Mouse (Mus musculus): ENCODE data around the gene Dnajc6. TPM values are rescaled to one million over a fixed set of nuclear protein-coding genes. Genes with fewer than 3 reads are reported as not detected.

Dnajc6 gene
- 0.78 and 1.1 TPM in 2 replicates for polyA plus RNA-seq (2015; fragmentation: Nextera tagmentation; extraction: Ambion mirVana)

DNA sequence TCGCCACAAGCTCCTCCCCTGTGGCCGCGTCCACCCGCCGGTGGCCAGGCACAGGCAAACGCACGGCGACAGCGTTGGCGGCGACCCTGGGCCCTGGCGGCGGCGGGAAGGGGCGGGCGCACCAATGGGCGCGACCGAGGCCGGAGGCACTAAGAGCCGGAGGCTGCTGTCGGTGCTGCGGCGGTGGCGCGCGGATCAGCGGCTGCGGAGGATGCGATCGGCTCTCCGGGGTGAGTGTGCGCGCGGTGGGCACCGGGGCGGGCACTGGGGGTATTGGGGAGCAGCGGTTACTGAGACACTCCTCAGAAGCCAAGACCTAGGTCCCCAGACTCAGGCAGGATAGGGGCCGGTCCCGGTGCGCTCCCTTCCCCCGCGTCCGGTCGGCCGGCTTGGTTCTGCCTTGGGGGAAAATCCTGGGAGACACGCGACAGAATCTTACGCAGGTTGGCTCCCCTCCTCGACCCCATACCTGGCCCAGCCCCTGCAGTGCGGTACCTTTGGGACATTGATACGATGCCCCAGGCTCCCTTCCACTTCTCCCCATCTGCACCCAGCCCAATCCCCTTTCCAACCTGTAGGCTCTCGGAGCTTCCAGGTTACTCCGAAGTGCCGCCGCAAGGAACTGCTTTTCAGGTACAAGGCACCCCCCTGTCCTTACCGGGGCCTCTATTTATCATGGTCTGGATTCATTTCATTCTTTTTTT lies at the start of gene Dnajc6:
Gene Dnajc6 (plus strand): TSS at position 115 of the 704 bp plus-strand sequence.
- Histone ChIP-seq H3K36me3 (ENCODE audit: control insufficient read depth, insufficient read depth, low read length) (no peaks in the 10 kb centered on the region), H3K27me3 (ENCODE audit: control insufficient read depth, insufficient read depth, low read depth, low read length) (peaks cover 28% of the 10 kb centered on the region), H3K9me3 (ENCODE audit: control insufficient read depth, low read length) (no peaks in the 10 kb centered on the region), H3K27ac (ENCODE audit: low read length) (no peak within 1 kb of the TSS), H3K9ac (ENCODE audit: low read length) (peak within 1 kb of the TSS; percentile 57), H3K4me1 (replicated peaks; ENCODE audit: control insufficient read depth, insufficient read depth, low read length) (peaks cover 13% of the 10 kb centered on the region; the same call in 1 of the 2 replicates), H3K4me2 (ENCODE audit: low read depth, low read length) (peak within 1 kb of the TSS; percentile 98), H3K4me3 (ENCODE audit: low read length) (peak within 1 kb of the TSS; percentile 61)
- peak; percentile 45; the same call in 1 of the 2 replicates for ATAC-seq (ENCODE audit: low read depth)
- under 1% methylated on average over 35 of the region's 57 CpGs for whole genome bisulfite sequencing

DNA sequence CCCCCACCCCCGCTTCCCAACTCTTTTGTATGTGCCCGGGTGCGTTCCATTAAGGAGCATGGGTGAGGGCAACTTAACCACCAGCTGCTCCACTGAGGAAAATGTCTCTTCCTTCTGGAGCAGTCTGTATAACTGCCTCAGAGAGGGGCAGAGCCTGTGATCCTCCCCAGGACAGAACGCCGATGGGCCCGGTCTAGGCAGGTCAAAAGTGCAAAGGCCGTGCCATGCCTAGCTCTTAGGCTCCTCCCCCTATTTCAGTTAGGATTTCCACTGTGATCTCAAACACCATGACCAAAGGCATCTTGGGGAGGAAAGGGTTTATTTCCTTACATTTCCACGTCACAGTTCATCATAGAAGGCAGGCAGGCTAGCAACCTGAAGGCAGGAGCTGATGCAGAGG lies 47.7 kb upstream of the Dnajc6 start:
- whole genome bisulfite sequencing, result 82% methylated on average over 8 of the region's 8 CpGs
- Histone ChIP-seq H3K9me3 (ENCODE audit: control insufficient read depth, low read length) (no peaks in the 10 kb centered on the region), H3K4me2 (ENCODE audit: low read depth, low read length) (no peak overlapping the region), H3K27me3 (ENCODE audit: control insufficient read depth, insufficient read depth, low read depth, low read length) (no peaks in the 10 kb centered on the region), H3K9ac (ENCODE audit: low read length) (no peak overlapping the region), H3K36me3 (ENCODE audit: control insufficient read depth, insufficient read depth, low read length) (no peaks in the 10 kb centered on the region), H3K4me3 (ENCODE audit: low read length) (no peak overlapping the region), H3K4me1 (replicated peaks; ENCODE audit: control insufficient read depth, insufficient read depth, low read length) (no peaks in the 10 kb centered on the region), H3K27ac (ENCODE audit: low read length) (no peak overlapping the region)
- ATAC-seq (ENCODE audit: low read depth), result no peak

DNA sequence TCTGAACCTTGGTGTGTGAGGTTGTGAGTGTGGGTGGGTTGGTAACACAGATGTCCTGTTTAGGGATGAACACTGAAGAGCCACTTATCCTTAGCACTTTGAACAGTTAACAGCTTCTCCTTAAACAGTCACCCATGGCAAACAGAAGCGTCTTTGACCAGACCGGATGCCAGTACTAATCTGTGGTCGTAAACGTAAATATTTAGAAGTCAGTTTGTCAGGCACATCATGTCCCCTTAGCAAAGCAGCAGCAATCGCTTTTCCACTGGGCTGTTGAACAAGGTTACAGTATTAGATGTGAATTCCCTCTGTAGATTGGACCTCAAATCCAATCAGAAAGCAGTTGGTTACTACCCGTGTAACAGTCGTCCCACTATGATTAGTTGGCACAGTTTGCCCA lies 47.1 kb upstream of the Dnajc6 start:
- H3K27me3 ChIP-seq (ENCODE audit: control insufficient read depth, insufficient read depth, low read depth, low read length), result no peaks in the 10 kb centered on the region
- no peaks in the 10 kb centered on the region for H3K36me3 ChIP-seq (ENCODE audit: control insufficient read depth, insufficient read depth, low read length)
- H3K4me2 ChIP-seq (ENCODE audit: low read depth, low read length), result no peak overlapping the region
- ATAC-seq (ENCODE audit: low read depth), result peak; percentile 61
- no peak overlapping the region for H3K4me3 ChIP-seq (ENCODE audit: low read length)
- peak overlapping the region; percentile 18; the same call in 1 of the 2 replicates for H3K27ac ChIP-seq (ENCODE audit: low read length)
- H3K9me3 ChIP-seq (ENCODE audit: control insufficient read depth, low read length), result no peaks in the 10 kb centered on the region
- no peak overlapping the region for H3K9ac ChIP-seq (ENCODE audit: low read length)
- WGBS, result 47% methylated on average over 7 of the region's 7 CpGs
- no peaks in the 10 kb centered on the region for H3K4me1 ChIP-seq (replicated peaks; ENCODE audit: control insufficient read depth, insufficient read depth, low read length)

DNA sequence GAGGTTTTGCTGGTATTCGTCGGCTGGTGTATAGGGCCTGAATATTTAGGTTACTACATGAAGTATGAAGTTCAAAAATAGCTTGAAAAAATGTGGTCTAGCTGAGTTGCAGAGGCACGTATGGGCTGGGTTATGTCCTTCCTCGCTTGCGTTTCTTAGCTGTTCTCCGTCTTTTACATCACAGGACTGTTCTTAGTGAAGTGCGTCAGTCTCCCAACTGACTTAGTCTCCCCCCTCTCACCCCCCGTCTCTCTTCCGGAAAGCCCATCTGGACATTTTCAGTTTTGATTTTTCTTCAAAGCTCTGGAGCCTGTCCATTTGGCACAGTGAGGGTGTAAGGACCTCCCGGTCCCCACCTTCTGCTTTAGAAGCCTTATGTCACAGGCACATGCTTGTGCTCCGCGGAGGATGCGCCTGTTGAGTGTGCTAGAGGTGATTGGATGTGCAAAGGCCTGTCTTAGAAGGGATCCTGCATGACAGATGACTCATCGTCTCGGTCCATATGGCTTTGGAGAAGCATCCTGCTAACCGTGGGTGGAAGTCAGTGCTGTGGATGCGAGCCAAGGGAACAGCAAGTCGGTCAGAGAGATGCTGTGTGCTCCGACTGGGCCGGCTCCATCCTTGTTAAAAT lies 46.2 kb upstream of the Dnajc6 start:
- ATAC-seq (ENCODE audit: low read depth), result peak; percentile 73
- H3K9me3 ChIP-seq (ENCODE audit: control insufficient read depth, low read length), result no peaks in the 10 kb centered on the region
- WGBS, result 64% methylated on average over 20 of the region's 20 CpGs
- H3K4me1 ChIP-seq (replicated peaks; ENCODE audit: control insufficient read depth, insufficient read depth, low read length), result no peaks in the 10 kb centered on the region
- no peak overlapping the region for H3K9ac ChIP-seq (ENCODE audit: low read length)
- H3K4me2 ChIP-seq (ENCODE audit: low read depth, low read length), result no peak overlapping the region
- H3K36me3 ChIP-seq (ENCODE audit: control insufficient read depth, insufficient read depth, low read length), result no peaks in the 10 kb centered on the region
- no peaks in the 10 kb centered on the region for H3K27me3 ChIP-seq (ENCODE audit: control insufficient read depth, insufficient read depth, low read depth, low read length)
- no peak overlapping the region for H3K4me3 ChIP-seq (ENCODE audit: low read length)
- H3K27ac ChIP-seq (ENCODE audit: low read length), result peak overlapping the region; percentile 18; the same call in 1 of the 2 replicates

DNA sequence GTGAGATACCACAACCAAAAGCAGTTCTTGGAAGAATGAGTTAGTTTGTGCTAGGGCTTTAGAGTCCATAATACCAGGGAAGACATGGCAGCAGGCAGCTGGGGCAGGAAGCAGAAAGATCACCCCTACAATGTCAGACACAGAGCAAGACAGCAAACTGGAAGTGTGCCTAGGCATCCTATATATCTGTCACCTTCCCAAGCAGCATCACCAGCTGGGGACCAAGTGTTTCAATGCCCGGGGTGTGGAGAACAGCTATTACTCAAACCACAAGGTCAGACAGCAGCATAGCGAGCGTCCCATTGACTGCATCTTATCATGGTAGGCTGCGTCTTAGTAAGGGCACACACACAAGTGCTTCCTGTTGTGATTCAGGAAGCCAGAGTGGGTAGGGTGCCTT lies 45.4 kb upstream of the Dnajc6 start:
- no peak overlapping the region for H3K27ac ChIP-seq (ENCODE audit: low read length)
- no peak overlapping the region for H3K4me2 ChIP-seq (ENCODE audit: low read depth, low read length)
- no peaks in the 10 kb centered on the region for H3K27me3 ChIP-seq (ENCODE audit: control insufficient read depth, insufficient read depth, low read depth, low read length)
- ATAC-seq (ENCODE audit: low read depth), result no peak
- no peak overlapping the region for H3K9ac ChIP-seq (ENCODE audit: low read length)
- no peaks in the 10 kb centered on the region for H3K9me3 ChIP-seq (ENCODE audit: control insufficient read depth, low read length)
- H3K36me3 ChIP-seq (ENCODE audit: control insufficient read depth, insufficient read depth, low read length), result no peaks in the 10 kb centered on the region
- WGBS, result 78% methylated on average over 4 of the region's 4 CpGs
- H3K4me3 ChIP-seq (ENCODE audit: low read length), result no peak overlapping the region
- H3K4me1 ChIP-seq (replicated peaks; ENCODE audit: control insufficient read depth, insufficient read depth, low read length), result no peaks in the 10 kb centered on the region

DNA sequence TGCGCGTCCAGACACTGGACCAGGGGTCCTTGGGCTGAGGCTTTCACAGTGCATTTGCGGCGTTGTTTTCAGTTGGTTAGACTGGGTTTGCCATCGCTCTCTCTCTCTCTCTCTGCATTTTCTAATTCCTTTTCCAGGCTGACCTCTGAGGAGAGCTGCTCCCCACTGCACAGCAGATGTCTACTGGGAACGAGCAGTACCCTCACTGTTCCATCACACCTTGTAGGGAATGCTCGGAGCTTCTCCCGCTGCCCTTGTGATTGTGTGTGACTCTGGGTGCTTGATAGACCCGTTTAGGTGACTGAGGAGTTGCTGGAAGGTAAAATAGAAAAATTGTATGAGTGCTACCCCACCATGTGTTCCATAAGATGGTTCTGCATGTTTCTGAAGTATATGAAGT lies 43.6 kb upstream of the Dnajc6 start:
- WGBS, result 92% methylated on average over 8 of the region's 9 CpGs
- ATAC-seq (ENCODE audit: low read depth), result no peak

DNA sequence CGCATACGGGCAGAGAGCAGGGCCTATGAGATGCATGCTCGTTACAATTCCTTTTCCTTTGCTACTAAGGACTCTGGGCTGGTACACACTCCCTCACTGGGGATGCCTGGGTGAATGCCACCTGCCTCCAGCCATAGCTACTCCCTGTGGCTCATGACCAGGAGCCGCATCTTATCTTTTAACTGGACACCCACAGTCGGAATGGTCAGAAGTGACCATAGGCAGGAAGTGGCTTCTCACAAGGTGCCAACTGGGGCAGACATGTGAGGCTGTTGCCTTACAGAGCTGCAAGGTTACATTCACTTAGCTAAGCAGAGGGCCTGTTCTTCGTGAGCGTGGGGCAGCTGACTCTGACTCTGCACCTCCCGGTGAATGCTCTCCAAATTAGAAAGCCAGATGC lies 39.3 kb upstream of the Dnajc6 start:
- 88% methylated on average over 8 of the region's 8 CpGs for WGBS
- ATAC-seq (ENCODE audit: low read depth), result no peak
- no peak overlapping the region for H3K4me2 ChIP-seq (ENCODE audit: low read depth, low read length)

More for the DNA sequence above, 43.6 kb upstream of the Dnajc6 start:
- Histone ChIP-seq H3K9me3 (ENCODE audit: control insufficient read depth, low read length) (no peaks in the 10 kb centered on the region), H3K36me3 (ENCODE audit: control insufficient read depth, insufficient read depth, low read length) (no peaks in the 10 kb centered on the region), H3K27me3 (ENCODE audit: control insufficient read depth, insufficient read depth, low read depth, low read length) (no peaks in the 10 kb centered on the region), H3K27ac (ENCODE audit: low read length) (no peak overlapping the region), H3K4me3 (ENCODE audit: low read length) (no peak overlapping the region), H3K4me2 (ENCODE audit: low read depth, low read length) (no peak overlapping the region), H3K4me1 (replicated peaks; ENCODE audit: control insufficient read depth, insufficient read depth, low read length) (no peaks in the 10 kb centered on the region), H3K9ac (ENCODE audit: low read length) (no peak overlapping the region)

DNA sequence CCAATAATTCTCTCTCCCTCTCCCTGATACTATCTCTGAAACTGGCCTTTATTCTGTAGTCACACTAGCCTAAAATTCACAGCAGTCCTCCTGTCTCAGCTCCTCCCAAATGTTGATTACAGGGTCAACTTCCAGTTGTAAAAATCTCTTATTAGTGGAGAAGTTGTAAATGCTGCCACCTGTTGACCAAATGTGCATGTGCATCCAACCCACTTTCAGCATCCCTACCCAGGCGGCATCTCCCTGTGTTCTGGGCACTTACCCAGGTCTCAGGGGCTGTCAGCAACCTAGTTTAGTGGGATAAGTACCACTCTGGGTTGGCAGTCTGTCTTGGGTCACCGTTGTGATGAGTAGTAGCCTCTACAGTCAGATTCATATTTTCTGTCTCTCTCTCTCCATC lies 38.1 kb upstream of the Dnajc6 start:
- ATAC-seq (ENCODE audit: low read depth), result no peak
- WGBS, result 36% methylated on average over 2 of the region's 2 CpGs

More for the DNA sequence above, 39.3 kb upstream of the Dnajc6 start:
- no peak overlapping the region for H3K9ac ChIP-seq (ENCODE audit: low read length)
- H3K4me1 ChIP-seq (replicated peaks; ENCODE audit: control insufficient read depth, insufficient read depth, low read length), result no peaks in the 10 kb centered on the region
- no peak overlapping the region for H3K27ac ChIP-seq (ENCODE audit: low read length)
- no peaks in the 10 kb centered on the region for H3K36me3 ChIP-seq (ENCODE audit: control insufficient read depth, insufficient read depth, low read length)
- no peaks in the 10 kb centered on the region for H3K27me3 ChIP-seq (ENCODE audit: control insufficient read depth, insufficient read depth, low read depth, low read length)
- no peak overlapping the region for H3K4me3 ChIP-seq (ENCODE audit: low read length)
- H3K9me3 ChIP-seq (ENCODE audit: control insufficient read depth, low read length), result no peaks in the 10 kb centered on the region

DNA sequence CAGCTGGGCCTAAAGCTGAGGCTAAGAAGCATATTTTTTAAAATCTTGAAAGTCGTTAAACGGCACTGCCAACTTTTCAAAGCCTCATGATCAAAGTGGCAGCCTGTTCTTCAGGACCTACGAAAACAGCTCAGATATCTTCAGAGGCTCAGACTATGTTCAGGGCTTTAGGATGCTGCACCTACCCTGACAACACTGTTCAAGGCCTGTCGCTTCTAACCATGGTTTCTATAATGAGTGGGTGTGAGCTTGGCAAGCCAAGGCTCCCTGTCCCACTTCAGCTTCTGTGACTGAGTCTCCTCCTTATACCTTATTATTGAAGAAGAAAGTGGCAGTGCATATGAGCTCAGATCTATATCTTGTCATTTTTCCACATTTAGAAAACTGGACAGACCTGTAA lies 37.1 kb upstream of the Dnajc6 start:
- Histone ChIP-seq H3K9me3 (ENCODE audit: control insufficient read depth, low read length) (no peaks in the 10 kb centered on the region), H3K4me2 (ENCODE audit: low read depth, low read length) (no peak overlapping the region), H3K27me3 (ENCODE audit: control insufficient read depth, insufficient read depth, low read depth, low read length) (no peaks in the 10 kb centered on the region), H3K9ac (ENCODE audit: low read length) (no peak overlapping the region), H3K27ac (ENCODE audit: low read length) (no peak overlapping the region), H3K4me1 (replicated peaks; ENCODE audit: control insufficient read depth, insufficient read depth, low read length) (no peaks in the 10 kb centered on the region), H3K4me3 (ENCODE audit: low read length) (no peak overlapping the region), H3K36me3 (ENCODE audit: control insufficient read depth, insufficient read depth, low read length) (no peaks in the 10 kb centered on the region)
- no peak for ATAC-seq (ENCODE audit: low read depth)
- WGBS, result 86% methylated on average over 4 of the region's 4 CpGs

More for the DNA sequence above, 38.1 kb upstream of the Dnajc6 start:
- Histone ChIP-seq H3K4me3 (ENCODE audit: low read length) (no peak overlapping the region), H3K9me3 (ENCODE audit: control insufficient read depth, low read length) (no peaks in the 10 kb centered on the region), H3K27ac (ENCODE audit: low read length) (no peak overlapping the region), H3K9ac (ENCODE audit: low read length) (no peak overlapping the region), H3K36me3 (ENCODE audit: control insufficient read depth, insufficient read depth, low read length) (no peaks in the 10 kb centered on the region), H3K4me2 (ENCODE audit: low read depth, low read length) (no peak overlapping the region), H3K27me3 (ENCODE audit: control insufficient read depth, insufficient read depth, low read depth, low read length) (no peaks in the 10 kb centered on the region), H3K4me1 (replicated peaks; ENCODE audit: control insufficient read depth, insufficient read depth, low read length) (no peaks in the 10 kb centered on the region)
